Mouse (Mus musculus): ENCODE measurements around the gene Manf. TPM values are rescaled to one million over a fixed set of nuclear protein-coding genes. Genes with fewer than 3 reads are reported as not detected.

The Manf gene
- polyA plus RNA-seq, 1 experiment from 2014 or later = 281 TPM

DNA sequence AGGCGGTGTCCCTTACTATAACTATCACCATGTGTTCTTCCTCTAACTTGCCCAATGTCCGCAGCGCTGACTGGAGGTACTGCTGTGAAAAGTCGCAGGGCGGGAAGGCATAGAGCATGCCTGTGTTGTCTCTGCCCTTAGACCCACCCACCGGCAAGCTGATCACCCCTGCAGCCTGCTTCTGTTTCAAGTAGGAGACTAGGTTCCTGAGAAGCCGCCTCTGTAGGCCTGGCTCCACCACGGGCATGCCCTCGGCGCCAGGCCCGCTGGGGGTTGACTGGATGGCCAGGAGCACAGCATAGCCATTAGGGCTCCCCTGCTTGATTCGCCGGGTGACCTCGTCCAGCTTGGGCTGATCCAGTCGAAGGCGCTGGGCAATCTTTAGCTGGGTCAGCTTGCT, 7.5 kb downstream of the Manf start:
- H3K9ac ChIP-seq = no peak overlapping the region
- H3K4me1 ChIP-seq = peaks cover 60% of the 10 kb centered on the region
- H3K27ac ChIP-seq (replicated peaks) = 0 out of 2 replicates have a peak overlapping the region, but pooled peaks have one; percentile 3
- ATAC-seq (ENCODE audit: insufficient number of reproducible peaks, low FRiP score, low TSS enrichment, low read depth) = no peak
- peak overlapping the region; percentile 89 for H3K4me3 ChIP-seq (replicated peaks)
- H3K36me3 ChIP-seq = peaks cover 48% of the 10 kb centered on the region
- no peaks in the 10 kb centered on the region for H3K27me3 ChIP-seq
- 25% methylated on average over 16 of the region's 16 CpGs for WGBS
- peak overlapping the region; percentile 97 for H3K4me2 ChIP-seq (replicated peaks)
- H3K9me3 ChIP-seq (replicated peaks) = no peaks in the 10 kb centered on the region

- H3K27me3 ChIP-seq = no peaks in the 10 kb centered on the region
- no peak overlapping the region for H3K27ac ChIP-seq (replicated peaks)
- peaks cover 46% of the 10 kb centered on the region for H3K36me3 ChIP-seq
- 74% methylated on average over 3 of the region's 3 CpGs for WGBS
- H3K4me3 ChIP-seq (replicated peaks) = peak overlapping the region; percentile 13
- H3K4me2 ChIP-seq (replicated peaks) = peak overlapping the region; percentile 22
- ATAC-seq (ENCODE audit: insufficient number of reproducible peaks, low FRiP score, low TSS enrichment, low read depth) = no peak
- peaks cover 50% of the 10 kb centered on the region for H3K4me1 ChIP-seq
- no peak overlapping the region for H3K9ac ChIP-seq
- no peaks in the 10 kb centered on the region for H3K9me3 ChIP-seq (replicated peaks)
Observed at GRCm38 (mm10) chr9:106883085-106883484, 8.7 kb downstream of the Manf start.

- H3K9ac ChIP-seq = no peak overlapping the region
- ATAC-seq (ENCODE audit: insufficient number of reproducible peaks, low FRiP score, low TSS enrichment, low read depth) = no peak
- H3K36me3 ChIP-seq = peaks cover 50% of the 10 kb centered on the region
- peaks cover 42% of the 10 kb centered on the region for H3K4me1 ChIP-seq
- no peak overlapping the region for H3K4me2 ChIP-seq (replicated peaks)
- WGBS = 71% methylated on average over 4 of the region's 4 CpGs
- no peak overlapping the region for H3K4me3 ChIP-seq (replicated peaks)
- H3K27me3 ChIP-seq = no peaks in the 10 kb centered on the region
- H3K27ac ChIP-seq (replicated peaks) = peak overlapping the region; percentile 17; the same call in 1 of the 2 replicates
- no peaks in the 10 kb centered on the region for H3K9me3 ChIP-seq (replicated peaks)
Observed at GRCm38 (mm10) chr9:106882176-106882575, 9.6 kb downstream of the Manf start.

DNA sequence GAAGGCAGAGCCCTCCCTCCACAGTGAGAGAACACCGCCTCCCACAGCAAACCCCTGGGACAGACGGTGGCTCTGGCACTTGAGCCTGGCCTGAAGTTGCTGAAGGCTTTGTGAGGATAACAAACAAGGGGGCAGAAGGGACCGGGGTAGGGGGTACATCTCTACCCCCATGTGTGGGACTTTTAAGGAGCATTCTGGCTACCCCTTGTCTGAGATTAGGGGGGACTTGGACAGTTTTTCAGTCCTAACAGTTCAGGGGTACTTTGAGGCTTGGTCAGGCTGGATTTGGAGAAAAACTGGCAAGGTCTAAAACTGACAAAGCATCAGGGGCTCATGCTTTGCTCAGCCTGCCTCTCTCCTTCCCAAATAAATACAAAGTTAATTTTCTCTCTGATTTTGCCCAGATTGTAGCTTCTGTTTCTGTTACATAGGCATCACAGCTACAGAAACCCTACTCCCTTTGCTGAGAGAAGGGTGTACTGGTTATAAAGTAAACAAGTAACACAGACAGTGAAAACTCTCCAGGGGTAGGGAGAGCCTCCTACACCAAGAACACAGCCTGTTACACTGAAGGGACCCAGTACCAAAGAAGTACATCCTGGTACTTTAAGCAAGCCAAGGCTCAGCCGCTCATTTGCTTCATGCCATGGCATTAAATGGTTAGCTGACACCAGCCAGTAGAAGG, 10.6 kb downstream of the Manf start:
- 56% methylated on average over 4 of the region's 4 CpGs for WGBS
- Histone ChIP-seq H3K27me3 (no peaks in the 10 kb centered on the region), H3K9ac (no peak overlapping the region), H3K4me3 (replicated peaks) (no peak overlapping the region), H3K4me1 (peaks cover 42% of the 10 kb centered on the region), H3K9me3 (replicated peaks) (no peaks in the 10 kb centered on the region), H3K4me2 (replicated peaks) (no peak overlapping the region), H3K27ac (replicated peaks) (peak overlapping the region; percentile 17; the same call in 1 of the 2 replicates), H3K36me3 (peaks cover 59% of the 10 kb centered on the region)
- no peak for ATAC-seq (ENCODE audit: insufficient number of reproducible peaks, low FRiP score, low TSS enrichment, low read depth)

DNA sequence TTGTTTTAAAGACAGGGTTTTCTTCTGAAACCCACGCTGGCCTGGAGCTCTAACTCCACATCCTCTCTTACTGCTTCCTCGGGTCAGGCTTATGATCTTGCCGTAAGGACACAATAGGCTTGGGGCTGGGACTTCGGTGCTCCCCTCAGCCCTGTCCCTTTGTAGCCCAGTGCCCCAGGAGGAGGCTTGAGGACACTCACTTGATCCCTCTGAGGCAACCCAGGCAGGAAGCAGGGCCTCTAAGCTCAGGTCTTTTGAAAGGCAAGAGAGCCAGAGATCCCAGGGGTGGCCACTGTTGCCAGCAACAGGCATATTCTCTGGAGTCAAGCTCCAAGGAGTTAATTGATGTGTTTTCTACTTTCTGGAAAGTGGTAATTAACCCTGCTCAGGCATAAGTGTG, 12.3 kb downstream of the Manf start:
- Histone ChIP-seq H3K27ac (replicated peaks) (peak overlapping the region; percentile 36; the same call in 1 of the 2 replicates), H3K9me3 (replicated peaks) (no peaks in the 10 kb centered on the region), H3K4me2 (replicated peaks) (no peak overlapping the region), H3K4me3 (replicated peaks) (no peak overlapping the region), H3K27me3 (no peaks in the 10 kb centered on the region), H3K36me3 (peaks cover 74% of the 10 kb centered on the region), H3K9ac (no peak overlapping the region), H3K4me1 (peaks cover 26% of the 10 kb centered on the region)
- ATAC-seq (ENCODE audit: insufficient number of reproducible peaks, low FRiP score, low TSS enrichment, low read depth) = 0 out of 2 replicates have a peak, but pooled peaks have one; percentile 55
- WGBS = 73% methylated on average over 4 of the region's 4 CpGs

DNA sequence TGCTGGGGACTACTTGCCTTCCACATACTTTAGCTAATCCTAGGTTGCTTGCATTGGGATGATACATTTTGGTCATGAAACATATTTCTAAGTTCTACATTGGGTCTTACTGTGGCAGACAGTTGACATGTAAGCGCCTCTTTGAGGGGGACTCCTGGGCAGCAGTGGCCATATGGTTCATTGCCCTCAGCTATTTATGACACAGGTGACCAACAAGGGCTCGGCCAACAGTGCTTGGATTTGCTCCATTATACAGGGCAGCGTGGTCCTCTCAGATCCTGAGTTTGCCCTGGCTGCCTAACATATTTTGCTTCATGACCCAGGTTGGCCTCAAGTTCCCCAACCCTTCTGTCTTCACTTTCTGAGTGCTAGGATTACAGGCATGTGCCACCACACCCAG, 15.1 kb downstream of the Manf start:
- Histone ChIP-seq H3K4me3 (replicated peaks) (no peak overlapping the region), H3K27me3 (no peaks in the 10 kb centered on the region), H3K4me1 (peaks cover 4% of the 10 kb centered on the region; the same call in 1 of the 2 replicates), H3K27ac (replicated peaks) (no peak overlapping the region), H3K9ac (no peak overlapping the region), H3K9me3 (replicated peaks) (no peaks in the 10 kb centered on the region), H3K4me2 (replicated peaks) (no peak overlapping the region), H3K36me3 (peaks cover 64% of the 10 kb centered on the region)
- ATAC-seq (ENCODE audit: insufficient number of reproducible peaks, low FRiP score, low TSS enrichment, low read depth) = no peak
- 96% methylated on average over 3 of the region's 3 CpGs for WGBS

DNA sequence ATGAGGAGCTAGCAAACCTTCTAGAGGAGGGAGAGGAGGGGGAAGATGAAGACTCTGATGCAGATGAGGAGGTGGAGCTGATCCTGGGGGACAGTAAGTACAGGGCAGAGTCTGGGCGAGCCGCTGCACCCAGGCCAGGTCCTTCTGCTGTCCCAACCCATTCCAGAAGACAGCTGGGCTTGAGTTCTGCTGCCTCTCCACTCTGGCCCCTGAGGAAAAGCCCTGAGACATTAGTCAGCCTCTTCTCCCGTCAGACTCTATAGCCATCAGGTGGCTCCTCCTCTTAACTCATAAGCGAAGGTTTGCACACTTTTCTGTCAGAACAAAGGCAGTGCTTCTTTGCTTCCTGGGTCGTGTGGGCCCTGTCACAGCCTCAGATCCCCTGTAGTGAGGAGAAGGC, 17.6 kb downstream of the Manf start:
- no peak overlapping the region for H3K4me2 ChIP-seq (replicated peaks)
- no peak overlapping the region for H3K4me3 ChIP-seq (replicated peaks)
- WGBS = 76% methylated on average over 5 of the region's 5 CpGs
- H3K36me3 ChIP-seq = peaks cover 57% of the 10 kb centered on the region
- no peaks in the 10 kb centered on the region for H3K27me3 ChIP-seq
- no peak overlapping the region for H3K27ac ChIP-seq (replicated peaks)
- ATAC-seq (ENCODE audit: insufficient number of reproducible peaks, low FRiP score, low TSS enrichment, low read depth) = no peak
- no peaks in the 10 kb centered on the region for H3K9me3 ChIP-seq (replicated peaks)
- no peak overlapping the region for H3K9ac ChIP-seq
- no peaks in the 10 kb centered on the region for H3K4me1 ChIP-seq

- no peak overlapping the region for H3K27ac ChIP-seq (replicated peaks)
- H3K9ac ChIP-seq = no peak overlapping the region
- H3K4me2 ChIP-seq (replicated peaks) = no peak overlapping the region
- H3K4me3 ChIP-seq (replicated peaks) = no peak overlapping the region
- ATAC-seq (ENCODE audit: insufficient number of reproducible peaks, low FRiP score, low TSS enrichment, low read depth) = no peak
- no peaks in the 10 kb centered on the region for H3K27me3 ChIP-seq
- H3K4me1 ChIP-seq = no peaks in the 10 kb centered on the region
- 88% methylated on average over 11 of the region's 11 CpGs for WGBS
- H3K36me3 ChIP-seq = peaks cover 71% of the 10 kb centered on the region
- H3K9me3 ChIP-seq (replicated peaks) = no peaks in the 10 kb centered on the region
Observed at GRCm38 (mm10) chr9:106858036-106858435, 33.7 kb downstream of the Manf start.

DNA sequence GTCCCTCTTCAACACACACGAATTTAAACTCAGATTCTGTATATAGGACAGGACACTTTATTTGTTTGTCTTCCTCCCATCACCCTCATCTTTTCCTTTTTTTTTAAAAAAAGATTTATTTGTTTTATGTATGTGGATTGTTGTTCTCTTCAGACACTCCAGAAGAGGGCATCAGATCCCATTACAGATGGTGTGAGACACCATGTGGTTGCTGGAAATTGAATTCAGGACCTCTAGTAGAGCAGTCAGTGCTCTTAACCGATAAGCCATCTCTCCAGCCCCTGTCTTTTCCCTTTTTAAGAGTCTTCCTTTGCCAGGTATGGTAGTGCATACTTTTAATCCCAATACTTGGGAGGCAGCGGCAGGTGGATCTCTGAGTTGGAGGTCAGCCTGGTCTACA, 35.1 kb downstream of the Manf start:
- H3K36me3 ChIP-seq = peaks cover 72% of the 10 kb centered on the region
- no peak overlapping the region for H3K27ac ChIP-seq (replicated peaks)
- H3K27me3 ChIP-seq = no peaks in the 10 kb centered on the region
- no peak overlapping the region for H3K4me2 ChIP-seq (replicated peaks)
- H3K4me3 ChIP-seq (replicated peaks) = no peak overlapping the region
- H3K9me3 ChIP-seq (replicated peaks) = no peaks in the 10 kb centered on the region
- no peak for ATAC-seq (ENCODE audit: insufficient number of reproducible peaks, low FRiP score, low TSS enrichment, low read depth)
- H3K9ac ChIP-seq = no peak overlapping the region
- 80% methylated on average over 3 of the region's 3 CpGs for WGBS
- no peaks in the 10 kb centered on the region for H3K4me1 ChIP-seq

- no peaks in the 10 kb centered on the region for H3K9me3 ChIP-seq (replicated peaks)
- peaks cover 66% of the 10 kb centered on the region for H3K36me3 ChIP-seq
- 90% methylated on average over 6 of the region's 6 CpGs for WGBS
- ATAC-seq (ENCODE audit: insufficient number of reproducible peaks, low FRiP score, low TSS enrichment, low read depth) = no peak
- H3K4me2 ChIP-seq (replicated peaks) = no peak overlapping the region
- no peaks in the 10 kb centered on the region for H3K4me1 ChIP-seq
- no peak overlapping the region for H3K4me3 ChIP-seq (replicated peaks)
- no peak overlapping the region for H3K9ac ChIP-seq
- H3K27ac ChIP-seq (replicated peaks) = no peak overlapping the region
- H3K27me3 ChIP-seq = no peaks in the 10 kb centered on the region
Observed at GRCm38 (mm10) chr9:106842800-106843199, 49.0 kb downstream of the Manf start.

GRCm38 (mm10) chr9:106840569-106840968, 51.2 kb downstream of the Manf start:
- Histone ChIP-seq H3K4me2 (replicated peaks) (no peak overlapping the region), H3K36me3 (peaks cover 65% of the 10 kb centered on the region), H3K9me3 (replicated peaks) (no peaks in the 10 kb centered on the region), H3K4me1 (no peaks in the 10 kb centered on the region), H3K4me3 (replicated peaks) (no peak overlapping the region), H3K27ac (replicated peaks) (no peak overlapping the region), H3K27me3 (no peaks in the 10 kb centered on the region), H3K9ac (no peak overlapping the region)
- WGBS = 95% methylated on average over 1 of the region's 1 CpGs
- no peak for ATAC-seq (ENCODE audit: insufficient number of reproducible peaks, low FRiP score, low TSS enrichment, low read depth)

All from embryonic facial prominence, embryonic 15.5 days (tissue).